Mouse (Mus musculus): ENCODE data around the gene Mpo. TPM values are rescaled to one million over a fixed set of nuclear protein-coding genes. Genes with fewer than 3 reads are reported as not detected.
A peak's percentile ranks its signal among the peaks of the same experiment; 100 is the strongest.

Gene Mpo
- polyA plus RNA-seq, 2 experiments = 142 to 360 TPM

DNA sequence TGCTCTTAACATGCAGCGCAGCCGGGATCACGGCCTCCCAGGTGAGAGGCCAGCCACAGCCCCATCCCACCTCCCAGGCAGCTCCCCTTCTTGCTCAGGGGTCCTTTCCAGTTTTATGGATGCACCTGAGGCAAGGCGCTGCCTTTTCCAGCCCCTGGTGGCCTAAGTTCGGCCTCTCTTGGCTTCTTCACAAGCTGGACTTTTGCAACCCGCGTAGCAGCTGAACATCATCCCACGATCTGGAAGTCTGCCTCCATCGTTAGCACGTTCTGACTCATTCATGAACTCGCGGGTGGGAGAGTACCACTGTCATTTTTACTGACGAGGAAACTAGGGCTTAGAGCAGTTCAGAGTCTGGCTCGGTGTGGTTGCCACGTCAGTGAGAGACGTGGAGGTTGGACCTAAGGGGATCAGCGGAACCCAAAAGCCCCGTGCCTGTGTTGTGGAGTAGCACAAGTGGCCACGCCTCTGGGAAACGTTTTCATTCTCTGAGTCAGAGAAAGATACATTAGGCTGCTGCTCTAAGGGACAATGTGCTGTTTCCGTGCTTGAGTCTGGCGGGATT, 8.4 kb downstream of the Mpo start:
- no peak overlapping the region for H3K4me2 ChIP-seq (ENCODE audit: low read depth)
- no peak for ATAC-seq (ENCODE audit: insufficient read depth)
- H3K4me3 ChIP-seq (ENCODE audit: insufficient read depth in 1 of 2, low read depth in 2 of 2, low read length in 2 of 2) = no peak overlapping the region
- no peak for TF ChIP-seq CTCF (IDR thresholded peaks at IDR 0.05; ENCODE audit: low read depth)
- no peak for TF ChIP-seq EP300 (IDR thresholded peaks at IDR 0.05; ENCODE audit: low read depth)
- no peaks in the 10 kb centered on the region for H3K36me3 ChIP-seq (replicated peaks; ENCODE audit: control insufficient read depth, insufficient read depth, low read depth)
- H3K27me3 ChIP-seq (ENCODE audit: control insufficient read depth, insufficient read depth, low read length) = no peaks in the 10 kb centered on the region
- no peak overlapping the region for H3K9ac ChIP-seq (replicated peaks)
- no peaks in the 10 kb centered on the region for H3K4me1 ChIP-seq (replicated peaks; ENCODE audit: control insufficient read depth in 2 of 2, insufficient read depth in 2 of 2, low read length in 1 of 2)
- no peak for DNase-seq (ENCODE audit: low read depth in 3 of 3, low spot score in 3 of 3)
- H3K27ac ChIP-seq = no peak overlapping the region
- no peaks in the 10 kb centered on the region for H3K9me3 ChIP-seq (ENCODE audit: control insufficient read depth, low read length)
- WGBS (ENCODE audit: insufficient replicate concordance) = 69% methylated on average over 22 of the region's 22 CpGs

DNA sequence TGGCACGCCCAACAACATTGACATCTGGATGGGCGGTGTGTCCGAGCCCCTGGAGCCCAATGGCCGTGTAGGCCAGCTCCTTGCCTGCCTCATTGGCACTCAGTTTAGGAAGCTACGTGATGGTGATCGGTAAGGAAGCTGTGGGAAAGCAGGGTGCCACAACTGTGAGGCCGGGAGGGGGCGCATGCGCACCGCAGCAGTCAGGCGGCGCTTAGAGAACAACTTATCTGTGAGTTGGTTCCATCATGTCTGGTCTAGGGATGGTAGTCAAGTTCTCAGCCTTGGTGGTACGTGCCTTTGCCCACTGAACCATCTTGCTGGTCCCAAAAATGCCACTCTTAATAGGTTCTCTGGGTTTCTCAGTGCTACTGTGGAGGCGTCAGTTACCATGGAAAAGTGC, 9.2 kb downstream of the Mpo start:
- Histone ChIP-seq H3K9me3 (ENCODE audit: control insufficient read depth, low read length) (no peaks in the 10 kb centered on the region), H3K9ac (replicated peaks) (no peak overlapping the region), H3K27ac (no peak overlapping the region), H3K36me3 (replicated peaks; ENCODE audit: control insufficient read depth, insufficient read depth, low read depth) (no peaks in the 10 kb centered on the region), H3K27me3 (ENCODE audit: control insufficient read depth, insufficient read depth, low read length) (no peaks in the 10 kb centered on the region), H3K4me3 (ENCODE audit: insufficient read depth in 1 of 2, low read depth in 2 of 2, low read length in 2 of 2) (no peak overlapping the region), H3K4me1 (replicated peaks; ENCODE audit: control insufficient read depth in 2 of 2, insufficient read depth in 2 of 2, low read length in 1 of 2) (no peaks in the 10 kb centered on the region), H3K4me2 (ENCODE audit: low read depth) (no peak overlapping the region)
- DNase-seq (ENCODE audit: low read depth in 3 of 3, low spot score in 3 of 3) = no peak
- 64% methylated on average over 14 of the region's 14 CpGs for WGBS (ENCODE audit: insufficient replicate concordance)
- no peak for ATAC-seq (ENCODE audit: insufficient read depth)
- peak; percentile 67 for TF ChIP-seq CTCF (IDR thresholded peaks at IDR 0.05; ENCODE audit: low read depth)
- TF ChIP-seq EP300 (IDR thresholded peaks at IDR 0.05; ENCODE audit: low read depth) = no peak

DNA sequence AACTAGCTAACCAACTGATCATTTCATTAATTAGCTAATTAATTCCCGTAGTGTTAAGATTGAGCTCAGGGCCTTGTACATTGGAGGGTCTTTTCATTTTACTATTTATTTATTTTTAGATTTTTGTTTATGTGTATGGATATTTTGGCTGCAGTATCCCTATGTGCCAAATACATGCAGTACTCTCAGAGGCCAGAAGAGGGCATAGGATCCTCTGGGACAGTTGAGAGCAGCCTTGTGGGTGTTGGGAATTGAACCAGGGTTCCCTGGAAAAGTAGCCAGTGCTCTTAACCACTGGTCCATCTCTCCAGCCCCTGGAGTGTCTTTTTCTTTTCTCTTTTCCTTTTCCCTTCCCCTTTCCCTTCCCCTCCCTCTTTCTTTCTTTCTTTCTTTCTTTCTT, 12.1 kb downstream of the Mpo start:
- 36% methylated on average over 1 of the region's 1 CpGs for WGBS (ENCODE audit: insufficient replicate concordance)
- Histone ChIP-seq H3K36me3 (replicated peaks; ENCODE audit: control insufficient read depth, insufficient read depth, low read depth) (no peaks in the 10 kb centered on the region), H3K27me3 (ENCODE audit: control insufficient read depth, insufficient read depth, low read length) (no peaks in the 10 kb centered on the region), H3K9ac (replicated peaks) (no peak overlapping the region), H3K4me3 (ENCODE audit: insufficient read depth in 1 of 2, low read depth in 2 of 2, low read length in 2 of 2) (no peak overlapping the region), H3K9me3 (ENCODE audit: control insufficient read depth, low read length) (no peaks in the 10 kb centered on the region), H3K27ac (no peak overlapping the region), H3K4me2 (ENCODE audit: low read depth) (no peak overlapping the region), H3K4me1 (replicated peaks; ENCODE audit: control insufficient read depth in 2 of 2, insufficient read depth in 2 of 2, low read length in 1 of 2) (no peaks in the 10 kb centered on the region; a peak in 1 of 4 replicates)
- TF ChIP-seq CTCF (IDR thresholded peaks at IDR 0.05; ENCODE audit: low read depth) (peak; percentile 70), EP300 (IDR thresholded peaks at IDR 0.05; ENCODE audit: low read depth) (no peak)
- DNase-seq (ENCODE audit: low read depth in 3 of 3, low spot score in 3 of 3) (peak in 1 of 3 experiments; percentile 15), ATAC-seq (ENCODE audit: insufficient read depth) (no peak)

DNA sequence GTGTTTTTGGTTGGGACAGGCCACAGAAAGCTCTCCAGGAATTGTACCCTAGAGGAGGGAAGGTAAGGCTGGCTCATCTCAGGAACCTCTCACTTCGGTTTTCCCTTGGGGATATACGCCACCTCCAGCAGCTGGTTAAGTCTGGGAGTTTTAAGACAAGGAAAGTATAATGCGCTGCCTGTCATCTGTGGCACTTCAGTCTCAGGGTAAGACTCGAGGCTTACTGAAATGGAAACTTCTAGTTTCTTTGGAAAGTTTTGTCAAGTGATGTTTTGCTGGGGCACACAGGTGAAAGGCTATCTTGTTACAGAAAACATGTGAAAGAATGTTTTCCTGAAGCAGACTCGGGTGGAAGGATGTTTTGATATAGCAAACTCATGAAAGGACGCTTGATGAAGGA, 14.1 kb downstream of the Mpo start:
- Histone ChIP-seq H3K9ac (replicated peaks) (no peak overlapping the region), H3K9me3 (ENCODE audit: control insufficient read depth, low read length) (no peaks in the 10 kb centered on the region), H3K27me3 (ENCODE audit: control insufficient read depth, insufficient read depth, low read length) (no peaks in the 10 kb centered on the region), H3K4me2 (ENCODE audit: low read depth) (no peak overlapping the region), H3K27ac (no peak overlapping the region), H3K36me3 (replicated peaks; ENCODE audit: control insufficient read depth, insufficient read depth, low read depth) (no peaks in the 10 kb centered on the region), H3K4me1 (replicated peaks; ENCODE audit: control insufficient read depth in 2 of 2, insufficient read depth in 2 of 2, low read length in 1 of 2) (no peaks in the 10 kb centered on the region; a peak in 1 of 4 replicates), H3K4me3 (ENCODE audit: insufficient read depth in 1 of 2, low read depth in 2 of 2, low read length in 2 of 2) (no peak overlapping the region)
- DNase-seq (ENCODE audit: low read depth in 3 of 3, low spot score in 3 of 3) (no peak), ATAC-seq (ENCODE audit: insufficient read depth) (no peak)
- TF ChIP-seq EP300 (IDR thresholded peaks at IDR 0.05; ENCODE audit: low read depth) = no peak
- no peak for TF ChIP-seq CTCF (IDR thresholded peaks at IDR 0.05; ENCODE audit: low read depth)
- WGBS (ENCODE audit: insufficient replicate concordance) = 67% methylated on average over 6 of the region's 6 CpGs

DNA sequence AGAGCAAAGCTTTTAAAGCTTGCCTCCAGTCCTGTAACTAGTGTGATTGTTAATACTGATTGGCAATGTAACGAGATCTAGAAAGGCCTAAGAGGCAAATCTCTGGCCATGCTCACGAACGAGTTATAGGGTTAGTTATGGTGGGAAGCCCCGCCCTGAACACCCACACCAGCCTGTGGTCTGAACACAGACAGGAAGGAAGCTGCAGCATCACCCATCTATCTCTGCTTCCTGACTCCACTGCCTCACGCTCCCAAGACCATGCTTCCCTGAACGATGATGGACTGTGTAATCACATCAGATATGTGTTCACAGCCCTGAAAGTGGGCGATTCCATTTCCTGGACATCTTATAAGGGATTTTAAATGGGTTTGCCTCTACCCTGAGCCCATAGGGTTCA, 14.9 kb downstream of the Mpo start:
- Histone ChIP-seq H3K27ac (no peak overlapping the region), H3K36me3 (replicated peaks; ENCODE audit: control insufficient read depth, insufficient read depth, low read depth) (no peaks in the 10 kb centered on the region), H3K4me3 (ENCODE audit: insufficient read depth in 1 of 2, low read depth in 2 of 2, low read length in 2 of 2) (no peak overlapping the region), H3K9ac (replicated peaks) (no peak overlapping the region), H3K4me2 (ENCODE audit: low read depth) (no peak overlapping the region), H3K9me3 (ENCODE audit: control insufficient read depth, low read length) (no peaks in the 10 kb centered on the region), H3K4me1 (replicated peaks; ENCODE audit: control insufficient read depth in 2 of 2, insufficient read depth in 2 of 2, low read length in 1 of 2) (no peaks in the 10 kb centered on the region; a peak in 1 of 4 replicates), H3K27me3 (ENCODE audit: control insufficient read depth, insufficient read depth, low read length) (no peaks in the 10 kb centered on the region)
- ATAC-seq (ENCODE audit: insufficient read depth) = no peak
- 11% methylated on average over 7 of the region's 7 CpGs for WGBS (ENCODE audit: insufficient replicate concordance)
- no peak for DNase-seq (ENCODE audit: low read depth in 3 of 3, low spot score in 3 of 3)
- no peak for TF ChIP-seq CTCF (IDR thresholded peaks at IDR 0.05; ENCODE audit: low read depth)
- TF ChIP-seq EP300 (IDR thresholded peaks at IDR 0.05; ENCODE audit: low read depth) = no peak

Measured in liver, embryonic 14.5 days (tissue).